Mouse (Mus musculus): ENCODE results near the gene Rin2. TPM values are rescaled to one million over a fixed set of nuclear protein-coding genes. Genes with fewer than 3 reads are reported as not detected.

Gene Rin2
- total and polyA plus RNA-seq, 2 experiments, result 3.4 to 10.9 TPM

GRCm38 (mm10) chr2:145668135-145668534 is 6.9 kb upstream of the Rin2 start:
- Histone ChIP-seq H3K9ac (ENCODE audit: low read depth, low read length) (no peak overlapping the region), H3K4me1 (ENCODE audit: control insufficient read depth, insufficient read depth, low read length) (no peaks in the 10 kb centered on the region), H3K36me3 (ENCODE audit: control insufficient read depth, insufficient read depth, low read length) (no peaks in the 10 kb centered on the region), H3K79me2 (ENCODE audit: control insufficient read depth, insufficient read depth, low read length) (no peaks in the 10 kb centered on the region), H3K27me3 (ENCODE audit: control insufficient read depth, insufficient read depth, low read length) (no peaks in the 10 kb centered on the region), H3K4me3 (ENCODE audit: insufficient read depth, low read depth, low read length) (no peak overlapping the region), H3K27ac (replicated peaks; ENCODE audit: insufficient read depth, low read depth, low read length) (no peak overlapping the region)
- WGBS, result 88% methylated on average over 4 of the region's 4 CpGs
- no peak for DNase-seq (ENCODE audit: extremely low read depth, low read depth, low spot score)
- no peak for TF ChIP-seq CTCF (IDR thresholded peaks at IDR 0.05; ENCODE audit: low read depth, low read length)
- no peak for TF ChIP-seq POLR2A (IDR thresholded peaks at IDR 0.05; ENCODE audit: extremely low read depth, insufficient read depth, low read length)

GRCm38 (mm10) chr2:145670131-145670530 is 4.9 kb upstream of the Rin2 start:
- no peak for DNase-seq (ENCODE audit: extremely low read depth, low read depth, low spot score)
- Histone ChIP-seq H3K4me1 (ENCODE audit: control insufficient read depth, insufficient read depth, low read length) (no peaks in the 10 kb centered on the region), H3K27me3 (ENCODE audit: control insufficient read depth, insufficient read depth, low read length) (no peaks in the 10 kb centered on the region), H3K27ac (replicated peaks; ENCODE audit: insufficient read depth, low read depth, low read length) (no peak overlapping the region), H3K79me2 (ENCODE audit: control insufficient read depth, insufficient read depth, low read length) (no peaks in the 10 kb centered on the region), H3K9ac (ENCODE audit: low read depth, low read length) (no peak overlapping the region), H3K4me3 (ENCODE audit: insufficient read depth, low read depth, low read length) (no peak overlapping the region), H3K36me3 (ENCODE audit: control insufficient read depth, insufficient read depth, low read length) (no peaks in the 10 kb centered on the region)
- WGBS, result 75% methylated on average over 4 of the region's 4 CpGs
- no peak for TF ChIP-seq POLR2A (IDR thresholded peaks at IDR 0.05; ENCODE audit: extremely low read depth, insufficient read depth, low read length)
- TF ChIP-seq CTCF (IDR thresholded peaks at IDR 0.05; ENCODE audit: low read depth, low read length), result no peak

GRCm38 (mm10) chr2:145674496-145675141 is 396 bp upstream of the Rin2 start:
- peak overlapping the region; percentile 87; the same call in 1 of the 2 replicates for H3K27ac ChIP-seq (replicated peaks; ENCODE audit: insufficient read depth, low read depth, low read length)
- DNase-seq (ENCODE audit: extremely low read depth, low read depth, low spot score), result no peak
- H3K79me2 ChIP-seq (ENCODE audit: control insufficient read depth, insufficient read depth, low read length), result 0 out of 2 replicates have a peak, but pooled peaks cover 5% of the 10 kb centered on the region
- peaks cover 14% of the 10 kb centered on the region for H3K4me1 ChIP-seq (ENCODE audit: control insufficient read depth, insufficient read depth, low read length)
- TF ChIP-seq POLR2A (IDR thresholded peaks at IDR 0.05; ENCODE audit: extremely low read depth, insufficient read depth, low read length) (no peak), CTCF (IDR thresholded peaks at IDR 0.05; ENCODE audit: low read depth, low read length) (no peak)
- WGBS, result 11% methylated on average over 23 of the region's 23 CpGs
- peak overlapping the region; percentile 77 for H3K9ac ChIP-seq (ENCODE audit: low read depth, low read length)
- H3K27me3 ChIP-seq (ENCODE audit: control insufficient read depth, insufficient read depth, low read length), result no peaks in the 10 kb centered on the region
- peak overlapping the region; percentile 77 for H3K4me3 ChIP-seq (ENCODE audit: insufficient read depth, low read depth, low read length)
- H3K36me3 ChIP-seq (ENCODE audit: control insufficient read depth, insufficient read depth, low read length), result no peaks in the 10 kb centered on the region

GRCm38 (mm10) chr2:145675756-145676543 is 935 bp downstream of the Rin2 start:
- peak; percentile 81 for DNase-seq (ENCODE audit: extremely low read depth, low read depth, low spot score)
- no peaks in the 10 kb centered on the region for H3K27me3 ChIP-seq (ENCODE audit: control insufficient read depth, insufficient read depth, low read length)
- 2% methylated on average over 27 of the region's 27 CpGs for WGBS
- H3K79me2 ChIP-seq (ENCODE audit: control insufficient read depth, insufficient read depth, low read length), result 0 out of 2 replicates have a peak, but pooled peaks cover 10% of the 10 kb centered on the region
- peak overlapping the region; percentile 77 for H3K4me3 ChIP-seq (ENCODE audit: insufficient read depth, low read depth, low read length)
- H3K27ac ChIP-seq (replicated peaks; ENCODE audit: insufficient read depth, low read depth, low read length), result peak overlapping the region; percentile 87
- TF ChIP-seq POLR2A (IDR thresholded peaks at IDR 0.05; ENCODE audit: extremely low read depth, insufficient read depth, low read length), result no peak
- TF ChIP-seq CTCF (IDR thresholded peaks at IDR 0.05; ENCODE audit: low read depth, low read length), result 0 out of 2 replicates have a peak, but pooled peaks have one; percentile 21
- H3K36me3 ChIP-seq (ENCODE audit: control insufficient read depth, insufficient read depth, low read length), result no peaks in the 10 kb centered on the region
- H3K9ac ChIP-seq (ENCODE audit: low read depth, low read length), result peak overlapping the region; percentile 77
- H3K4me1 ChIP-seq (ENCODE audit: control insufficient read depth, insufficient read depth, low read length), result peaks cover 17% of the 10 kb centered on the region

- peak; percentile 88 for DNase-seq (ENCODE audit: extremely low read depth, low read depth, low spot score)
- H3K9ac ChIP-seq (ENCODE audit: low read depth, low read length), result no peak overlapping the region
- no peaks in the 10 kb centered on the region for H3K36me3 ChIP-seq (ENCODE audit: control insufficient read depth, insufficient read depth, low read length)
- 0 out of 2 replicates have a peak, but pooled peaks cover 10% of the 10 kb centered on the region for H3K79me2 ChIP-seq (ENCODE audit: control insufficient read depth, insufficient read depth, low read length)
- no peak for TF ChIP-seq POLR2A (IDR thresholded peaks at IDR 0.05; ENCODE audit: extremely low read depth, insufficient read depth, low read length)
- TF ChIP-seq CTCF (IDR thresholded peaks at IDR 0.05; ENCODE audit: low read depth, low read length), result no peak
- no peaks in the 10 kb centered on the region for H3K27me3 ChIP-seq (ENCODE audit: control insufficient read depth, insufficient read depth, low read length)
- 15% methylated on average over 3 of the region's 3 CpGs for WGBS
- H3K4me1 ChIP-seq (ENCODE audit: control insufficient read depth, insufficient read depth, low read length), result peaks cover 17% of the 10 kb centered on the region
- peak overlapping the region; percentile 87 for H3K27ac ChIP-seq (replicated peaks; ENCODE audit: insufficient read depth, low read depth, low read length)
- peak overlapping the region; percentile 24; the same call in 1 of the 2 replicates for H3K4me3 ChIP-seq (ENCODE audit: insufficient read depth, low read depth, low read length)
Measured at GRCm38 (mm10) chr2:145676544-145676925, 1.5 kb downstream of the Rin2 start.

All from liver, adult 2 months (tissue).